Comparison of ENCODE assay signal across 18 mouse cellular contexts in genomic region chr5:147879971-147880682, GRCm38 (mm10). TPM values are rescaled to one million over a fixed set of nuclear protein-coding genes. Genes with fewer than 3 reads are reported as not detected.
DNase-seq lines count a peak whose midpoint lies in the region; ATAC-seq and TF ChIP-seq lines count a peak whose summit lies in the region.
"Had no signal": no experiment of that assay in that cellular context is flagged by ENCODE, and none has a peak within 500 bp of the region (broad histone marks: within the 10 kb centered on the region; RNA-seq: fewer than 3 reads in every experiment).

No protein-coding gene starts in this region.

- H3K9me3 ChIP-seq in G1E (replicated peaks) = peaks cover 14% of the 10 kb centered on the region
- no peaks in the 10 kb centered on the region; the same call in 1 of the 2 replicates for H3K9me3 ChIP-seq in intestine, embryonic 16.5 days (ENCODE audit: control insufficient read depth, low read length)
- H3K9me3 ChIP-seq in liver, postnatal 0 days (ENCODE audit: low read length) = peaks cover 4% of the 10 kb centered on the region; the same call in 1 of the 2 replicates
- no peaks in the 10 kb centered on the region; the same call in 1 of the 2 replicates for H3K9me3 ChIP-seq in kidney, embryonic 16.5 days (ENCODE audit: low read length)
- H3K9me3 ChIP-seq in hindbrain, embryonic 11.5 days (ENCODE audit: control insufficient read depth, low read length) = no peaks in the 10 kb centered on the region
- H3K9me3 ChIP-seq: embryonic facial prominence, embryonic 10.5 days; forebrain, embryonic 15.5 days; midbrain, embryonic 10.5 days; neural tube, embryonic 12.5 days had no signal

- no peak for DNase-seq in G1E (ENCODE audit: low spot score)
- DNase-seq in adrenal gland, postnatal 14 days = peak; percentile 60
- DNase-seq in liver, postnatal 0 days = peak; percentile 35
- no peak for DNase-seq in cerebellum, postnatal 25 days
- DNase-seq in hindbrain, embryonic 11.5 days (ENCODE audit: low spot score) = no peak
- DNase-seq: cerebellum, adult 9-11 months; heart, postnatal 36 days; layer of hippocampus, postnatal 36 days; lung, adult 18-20 months; thymus, postnatal 14 days had no signal

- peaks cover 88% of the 10 kb centered on the region for H3K36me3 ChIP-seq in G1E (replicated peaks)
- H3K36me3 ChIP-seq in intestine, embryonic 16.5 days (ENCODE audit: control insufficient read depth, insufficient read depth, low read length) = peaks cover 14% of the 10 kb centered on the region
- H3K36me3 ChIP-seq in liver, postnatal 0 days (replicated peaks; ENCODE audit: insufficient read depth, low read length) = peaks cover 64% of the 10 kb centered on the region
- H3K36me3 ChIP-seq in kidney, embryonic 16.5 days (ENCODE audit: insufficient read depth, low read length) = peaks cover 54% of the 10 kb centered on the region
- H3K36me3 ChIP-seq in hindbrain, embryonic 11.5 days (ENCODE audit: control insufficient read depth, insufficient read depth, low read length) = peaks cover 13% of the 10 kb centered on the region; the same call in 1 of the 2 replicates

- H3K9ac ChIP-seq in intestine, embryonic 16.5 days (ENCODE audit: low read depth, low read length) = no peak overlapping the region
- no peak overlapping the region for H3K9ac ChIP-seq in liver, postnatal 0 days (replicated peaks)
- no peak overlapping the region for H3K9ac ChIP-seq in kidney, embryonic 16.5 days (replicated peaks; ENCODE audit: low read length)
- H3K9ac ChIP-seq in hindbrain, embryonic 11.5 days (ENCODE audit: low read depth, low read length) = no peak overlapping the region
- H3K9ac ChIP-seq: forebrain, embryonic 15.5 days; heart, embryonic 13.5 days; neural tube, embryonic 12.5 days had no signal

- peak; percentile 61 for ATAC-seq in G1E (ENCODE audit: extremely low read depth, insufficient number of reproducible peaks, low FRiP score, poor library complexity, severe bottlenecking)
- ATAC-seq in intestine, embryonic 16.5 days = peak; percentile 91
- ATAC-seq in liver, postnatal 0 days = peak; percentile 96
- ATAC-seq in kidney, embryonic 16.5 days (ENCODE audit: low FRiP score, low TSS enrichment) = no peak
- ATAC-seq in hindbrain, embryonic 11.5 days (ENCODE audit: low FRiP score) = no peak
- ATAC-seq: forebrain, embryonic 15.5 days; hindbrain, postnatal 0 days had no signal

- peak overlapping the region; percentile 7; the same call in 1 of the 2 replicates for H3K4me3 ChIP-seq in G1E (ENCODE audit: low read depth, low read length)
- H3K4me3 ChIP-seq in intestine, embryonic 16.5 days (ENCODE audit: low read length) = no peak overlapping the region
- H3K4me3 ChIP-seq in liver, postnatal 0 days (ENCODE audit: low read depth, low read length) = no peak overlapping the region
- H3K4me3 ChIP-seq in kidney, embryonic 16.5 days (ENCODE audit: low read length) = no peak overlapping the region
- H3K4me3 ChIP-seq in hindbrain, embryonic 11.5 days (ENCODE audit: low read depth, low read length) = no peak overlapping the region
- H3K4me3 ChIP-seq: embryonic facial prominence, embryonic 10.5 days; forebrain, embryonic 15.5 days; heart, embryonic 13.5 days; midbrain, embryonic 10.5 days; neural tube, embryonic 12.5 days had no signal

- peaks cover 63% of the 10 kb centered on the region for H3K4me1 ChIP-seq in G1E (ENCODE audit: insufficient read depth, low read depth, low read length)
- H3K4me1 ChIP-seq in intestine, embryonic 16.5 days (ENCODE audit: control insufficient read depth, insufficient read depth, low read length) = no peaks in the 10 kb centered on the region
- peaks cover 5% of the 10 kb centered on the region; the same call in 1 of the 2 replicates for H3K4me1 ChIP-seq in liver, postnatal 0 days (ENCODE audit: insufficient read depth)
- no peaks in the 10 kb centered on the region for H3K4me1 ChIP-seq in kidney, embryonic 16.5 days (ENCODE audit: insufficient read depth, low read length)
- no peaks in the 10 kb centered on the region for H3K4me1 ChIP-seq in hindbrain, embryonic 11.5 days (replicated peaks; ENCODE audit: control insufficient read depth, insufficient read depth, low read length)
- H3K4me1 ChIP-seq: embryonic facial prominence, embryonic 10.5 days; forebrain, embryonic 15.5 days; heart, embryonic 13.5 days; midbrain, embryonic 10.5 days; neural tube, embryonic 12.5 days had no signal

- 70% methylated on average over 17 of the region's 17 CpGs for WGBS in intestine, embryonic 16.5 days
- 59% methylated on average over 17 of the region's 17 CpGs for WGBS in liver, postnatal 0 days (ENCODE audit: insufficient replicate concordance)
- WGBS in kidney, embryonic 16.5 days = 91% methylated on average over 17 of the region's 17 CpGs
- whole genome bisulfite sequencing in hindbrain, embryonic 11.5 days = 92% methylated on average over 17 of the region's 17 CpGs

- no peak overlapping the region for H3K4me2 ChIP-seq in intestine, embryonic 16.5 days (ENCODE audit: low read depth, low read length)
- H3K4me2 ChIP-seq in liver, postnatal 0 days (ENCODE audit: low read depth, low read length) = no peak overlapping the region
- H3K4me2 ChIP-seq in kidney, embryonic 16.5 days (replicated peaks; ENCODE audit: low read depth, low read length) = no peak overlapping the region
- no peak overlapping the region for H3K4me2 ChIP-seq in hindbrain, embryonic 11.5 days (replicated peaks; ENCODE audit: low read depth, low read length)
- H3K4me2 ChIP-seq: forebrain, embryonic 15.5 days; heart, embryonic 13.5 days; neural tube, embryonic 12.5 days had no signal

- no peak overlapping the region for H3K27ac ChIP-seq in intestine, embryonic 16.5 days (ENCODE audit: low read length)
- peak overlapping the region; percentile 72 for H3K27ac ChIP-seq in liver, postnatal 0 days (ENCODE audit: low read depth)
- H3K27ac ChIP-seq in kidney, embryonic 16.5 days (ENCODE audit: low read length) = no peak overlapping the region
- no peak overlapping the region for H3K27ac ChIP-seq in hindbrain, embryonic 11.5 days (ENCODE audit: low read depth, low read length)
- H3K27ac ChIP-seq: embryonic facial prominence, embryonic 10.5 days; forebrain, embryonic 15.5 days; heart, embryonic 13.5 days; hindbrain, postnatal 0 days; midbrain, embryonic 10.5 days; neural tube, embryonic 12.5 days had no signal

- no peak for TF ChIP-seq EP300 in liver, postnatal 0 days (IDR thresholded peaks at IDR 0.05; ENCODE audit: low read depth)

- no peaks in the 10 kb centered on the region for H3K27me3 ChIP-seq in G1E (ENCODE audit: insufficient read depth, low read length)
- H3K27me3 ChIP-seq in intestine, embryonic 16.5 days (replicated peaks; ENCODE audit: control insufficient read depth, insufficient read depth, low read length) = no peaks in the 10 kb centered on the region
- no peaks in the 10 kb centered on the region for H3K27me3 ChIP-seq in liver, postnatal 0 days (ENCODE audit: insufficient read depth, low read length)
- no peaks in the 10 kb centered on the region for H3K27me3 ChIP-seq in kidney, embryonic 16.5 days (ENCODE audit: insufficient read depth, low read length)
- H3K27me3 ChIP-seq in hindbrain, embryonic 11.5 days (ENCODE audit: control insufficient read depth, insufficient read depth, low read length) = no peaks in the 10 kb centered on the region
- H3K27me3 ChIP-seq: forebrain, embryonic 15.5 days; heart, embryonic 13.5 days; neural tube, embryonic 12.5 days had no signal

- no peak for TF ChIP-seq CTCF in G1E (IDR thresholded peaks at IDR 0.05; ENCODE audit: low read depth, low read length)
- no peak for TF ChIP-seq CTCF in liver, postnatal 0 days (IDR thresholded peaks at IDR 0.05; ENCODE audit: low read depth)

RNA-seq across cellular contexts. Expression of gene Slc46a3, which starts 14.5 kb away (rescaled TPM):
- 39.3 and 55.3 TPM in 2 replicates for total RNA-seq in G1E (2014; fragmentation: Nextera tagmentation)
- 18.1 and 28.3 TPM in 2 replicates for total RNA-seq in G1E (2017)
- polyA plus RNA-seq in G1E (2012) = 7.7 and 8.0 TPM in 2 replicates
- 10.0 and 11.2 TPM in 2 replicates for total RNA-seq in adrenal gland, postnatal 14 days (2021)
- polyA plus RNA-seq in intestine, embryonic 16.5 days (2015; fragmentation: Nextera tagmentation; extraction: Ambion mirVana) = 21.4 and 39.8 TPM in 2 replicates
- 8.9 and 11.6 TPM in 2 replicates for polyA plus RNA-seq in liver, postnatal 0 days (2015; fragmentation: Nextera tagmentation; extraction: Ambion mirVana)
- polyA plus RNA-seq in kidney, embryonic 16.5 days (2015; fragmentation: Nextera tagmentation; extraction: Ambion mirVana) = 2.5 and 2.7 TPM in 2 replicates
- polyA plus RNA-seq in hindbrain, embryonic 11.5 days (2014; fragmentation: Nextera tagmentation; extraction: Ambion mirVana) = 3.9 and 4.1 TPM in 2 replicates

RNA-seq across cellular contexts. Expression of gene Pomp, which starts 19.9 kb away (rescaled TPM):
- total RNA-seq in G1E (2014; fragmentation: Nextera tagmentation) = 117 and 134 TPM in 2 replicates
- 224 and 245 TPM in 2 replicates for total RNA-seq in G1E (2017)
- polyA plus RNA-seq in G1E (2012) = 11.0 and 18.1 TPM in 2 replicates
- total RNA-seq in adrenal gland, postnatal 14 days (2021) = 161 and 178 TPM in 2 replicates
- 394 and 410 TPM in 2 replicates for polyA plus RNA-seq in intestine, embryonic 16.5 days (2015; fragmentation: Nextera tagmentation; extraction: Ambion mirVana)
- polyA plus RNA-seq in liver, postnatal 0 days (2015; fragmentation: Nextera tagmentation; extraction: Ambion mirVana) = 210 and 215 TPM in 2 replicates
- polyA plus RNA-seq in kidney, embryonic 16.5 days (2015; fragmentation: Nextera tagmentation; extraction: Ambion mirVana) = 407 and 409 TPM in 2 replicates
- 542 and 546 TPM in 2 replicates for polyA plus RNA-seq in hindbrain, embryonic 11.5 days (2014; fragmentation: Nextera tagmentation; extraction: Ambion mirVana)

Comparison
In these comparisons a context has a peak if more than half of its experiments do, and no peak if none do; other contexts are left out.
1. ATAC-seq: peak in G1E (single experiment), intestine, embryonic 16.5 days (single experiment) and liver, postnatal 0 days (single experiment); none in kidney, embryonic 16.5 days (single experiment) and hindbrain, embryonic 11.5 days (single experiment).
2. DNase-seq: peak in adrenal gland, postnatal 14 days (single experiment) and liver, postnatal 0 days (single experiment); none in G1E (single experiment), cerebellum, postnatal 25 days (0 of 2) and hindbrain, embryonic 11.5 days (single experiment).
3. RNA of gene Pomp, which starts 19.9 kb away (polyA plus RNA-seq): 542 to 546 TPM in hindbrain, embryonic 11.5 days, 394 to 410 TPM in intestine, embryonic 16.5 days, 407 to 409 TPM in kidney, embryonic 16.5 days and 210 to 215 TPM in liver, postnatal 0 days; 11.0 to 18.1 TPM in G1E; every median in the first group is over 10 times any median in the second.